Mouse (Mus musculus): ENCODE results near the gene Cntnap5b. TPM values are rescaled to one million over a fixed set of nuclear protein-coding genes. Genes with fewer than 3 reads are reported as not detected.
"Not testable (repeated sequence)": the region's sequence is repeated elsewhere in the genome, so short reads cannot be mapped to it uniquely, and the experiment has no call there.

Gene Cntnap5b
- not detected for polyA plus RNA-seq (2017; shearing (Covaris generic))

DNA sequence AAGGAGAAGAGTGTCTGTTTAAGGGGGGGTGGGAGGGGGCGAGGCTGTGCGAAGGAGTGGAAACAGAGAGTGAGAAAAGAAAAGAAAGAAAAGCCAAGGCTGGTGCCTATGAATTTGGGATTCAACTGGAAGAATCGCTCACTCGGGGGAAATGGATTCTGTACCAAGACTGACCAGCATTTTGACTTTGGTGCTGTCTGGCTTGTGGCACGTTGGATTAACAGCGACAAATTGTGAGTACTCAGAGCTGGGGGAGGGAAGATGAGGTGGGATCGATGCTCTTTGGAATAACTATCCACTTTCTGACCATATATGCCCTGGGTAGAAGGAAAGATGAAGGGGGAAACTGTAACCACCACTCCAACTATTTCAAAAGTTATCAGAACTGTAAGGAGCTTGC, at the start of gene Cntnap5b:
TSS of gene Cntnap5b (plus strand) at position 152 of the 400 bp plus-strand sequence.
- no peak for ATAC-seq

DNA sequence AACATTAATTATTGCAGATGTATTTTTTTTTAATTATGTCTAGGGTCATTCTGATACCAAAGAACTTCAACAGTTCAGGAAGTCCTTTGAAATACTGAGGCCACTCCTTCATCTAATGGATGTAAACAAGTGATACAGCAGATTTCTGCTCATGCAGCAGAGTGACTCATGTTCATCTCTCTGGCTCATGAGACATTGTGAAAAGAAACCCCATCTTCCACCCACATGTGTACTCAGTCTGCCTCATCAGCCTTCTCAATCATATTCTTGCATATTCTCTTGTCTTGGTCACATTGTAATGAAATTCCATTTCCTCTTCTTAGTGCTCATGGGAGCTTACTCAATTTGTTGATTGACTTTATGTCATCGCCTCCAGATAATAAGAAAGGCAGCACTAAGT, 12.6 kb upstream of the Cntnap5b start:
- no peak for ATAC-seq

DNA sequence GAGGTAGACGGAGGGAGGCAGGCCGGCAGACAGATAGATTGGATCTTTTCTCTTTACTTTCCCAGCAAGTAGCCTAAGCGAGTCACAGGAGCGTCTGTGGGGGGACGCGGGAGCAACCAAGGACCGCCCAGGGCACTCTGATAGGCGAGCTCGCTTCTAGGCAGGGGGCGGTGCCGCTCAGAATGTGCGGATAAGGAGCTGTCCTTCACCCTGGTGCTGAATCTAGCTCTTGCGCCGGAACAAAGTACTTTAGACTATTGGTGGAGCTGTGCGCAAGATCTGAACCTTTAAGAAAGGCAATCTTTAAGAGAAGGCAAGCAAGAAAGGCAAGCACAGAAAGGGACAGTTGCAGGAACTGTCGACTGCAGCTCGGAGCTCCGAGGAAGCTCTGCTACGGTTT, 382 bp upstream of the Cntnap5b start:
- no peak for ATAC-seq

DNA sequence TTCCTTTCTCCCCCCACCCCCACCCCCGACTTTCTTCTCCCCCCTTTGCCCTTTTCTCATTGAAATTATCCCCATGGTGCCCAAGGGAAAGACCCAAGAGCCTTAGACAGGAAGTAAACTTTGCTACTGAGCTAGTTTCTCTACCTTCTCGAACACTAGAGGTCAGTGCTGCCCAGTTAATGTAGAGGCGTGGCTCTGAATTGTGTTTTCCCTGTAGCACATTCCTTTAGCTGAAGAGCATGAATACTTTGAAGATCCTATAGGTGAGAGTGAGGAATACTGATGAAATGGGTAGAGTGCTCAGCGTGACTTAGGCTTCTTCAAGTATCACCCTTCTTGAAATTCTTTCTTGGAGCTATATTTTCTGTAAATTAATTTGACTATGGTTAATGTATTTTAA, 1.6 kb downstream of the Cntnap5b start:
- ATAC-seq: no peak

- no peak for ATAC-seq
These were observed 41.0 kb downstream of the Cntnap5b start for GRCm38 (mm10) chr1:99813334-99814110.

- no peak for ATAC-seq
These were observed 99.8 kb downstream of the Cntnap5b start for GRCm38 (mm10) chr1:99872344-99872743.

GRCm38 (mm10) chr1:99907774-99908173, 135.2 kb downstream of the Cntnap5b start:
- no peak for ATAC-seq

- no peak for ATAC-seq
These were observed 170.9 kb downstream of the Cntnap5b start for GRCm38 (mm10) chr1:99943515-99943914.

DNA sequence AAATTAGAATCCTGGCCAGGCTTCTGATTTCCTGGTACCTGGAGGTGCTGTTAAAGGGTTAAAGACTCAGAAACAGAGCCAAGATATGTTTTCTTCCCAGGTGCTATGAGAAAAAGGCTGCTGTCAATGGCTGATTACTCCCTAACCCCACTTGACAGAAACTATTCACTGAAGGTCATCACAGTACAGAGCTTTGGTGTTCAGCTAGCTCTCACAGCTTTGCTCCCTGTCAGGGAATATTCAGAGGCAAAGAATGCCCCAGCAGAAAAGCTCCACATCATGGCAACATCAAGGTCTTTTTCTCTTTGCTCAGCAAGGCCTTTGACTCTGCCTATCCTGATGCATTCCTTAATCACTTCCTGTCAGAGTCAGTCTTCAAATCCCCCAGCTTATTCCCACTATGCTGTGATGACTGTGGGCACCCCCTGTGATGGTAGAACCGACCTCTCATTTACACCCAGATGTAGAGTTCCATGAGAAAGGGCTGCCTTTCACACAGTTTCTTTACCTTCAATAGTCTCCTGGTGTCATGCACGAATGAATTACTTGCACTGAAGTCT, 186.9 kb downstream of the Cntnap5b start:
- no peak for ATAC-seq

GRCm38 (mm10) chr1:99967300-99968089, 194.9 kb downstream of the Cntnap5b start:
- ATAC-seq: no peak

- ATAC-seq: no peak
These were observed 197.9 kb downstream of the Cntnap5b start for GRCm38 (mm10) chr1:99970184-99971086.

DNA sequence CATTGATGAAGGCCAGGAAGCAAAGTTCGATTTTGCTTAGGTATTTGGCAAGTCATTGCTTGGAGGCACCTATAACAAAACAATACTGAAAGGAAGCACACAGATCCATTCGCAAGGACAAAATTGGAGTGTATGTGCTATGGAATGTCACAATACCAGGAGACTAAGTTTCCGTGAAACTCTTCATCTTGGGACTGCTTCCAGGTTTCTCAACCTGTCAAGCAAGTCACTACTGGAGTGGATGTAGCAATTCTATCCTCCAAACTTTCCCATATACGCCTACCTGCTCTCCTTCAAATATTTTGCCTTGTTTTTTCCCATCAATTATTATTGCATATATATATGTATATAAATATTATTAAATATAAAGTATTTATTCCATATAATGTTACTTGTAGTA, 228.7 kb downstream of the Cntnap5b start:
- not testable (repeated sequence) for ATAC-seq

DNA sequence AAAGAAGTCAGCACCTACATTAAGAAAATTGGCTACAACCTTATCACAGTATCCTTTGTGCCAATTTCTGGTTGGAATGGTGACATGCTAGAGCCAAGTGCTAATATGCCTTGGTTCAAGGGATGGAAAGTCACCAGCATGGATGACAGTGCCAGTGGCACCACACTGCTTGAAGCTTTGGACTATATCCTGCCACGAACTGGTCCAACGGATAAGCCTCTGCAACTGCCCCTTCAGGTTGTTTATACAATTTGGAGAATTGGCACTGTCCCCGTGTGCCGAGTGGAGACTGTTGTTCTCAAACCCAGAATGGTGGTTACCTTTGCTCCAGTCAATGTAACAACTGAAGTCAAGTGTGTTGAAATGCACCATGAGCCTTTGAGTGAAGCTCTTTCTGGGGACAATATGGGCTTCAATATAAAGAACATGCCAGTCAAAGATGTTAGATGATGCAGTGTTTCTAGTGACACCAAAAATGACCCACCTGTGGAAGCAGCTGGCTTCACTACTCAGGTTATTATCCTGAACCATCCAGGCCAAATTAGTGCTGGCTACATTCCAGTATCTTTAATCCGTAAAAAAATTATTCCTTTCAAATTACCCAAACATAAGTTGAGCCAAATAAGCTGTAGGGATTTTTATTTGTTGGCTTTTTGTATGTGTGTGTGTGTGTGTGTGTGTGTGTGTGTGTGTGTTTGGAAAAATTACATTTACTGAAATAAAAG, 233.6 kb downstream of the Cntnap5b start:
- no peak for ATAC-seq

GRCm38 (mm10) chr1:100041808-100042207, 269.2 kb downstream of the Cntnap5b start:
- no peak for ATAC-seq

DNA sequence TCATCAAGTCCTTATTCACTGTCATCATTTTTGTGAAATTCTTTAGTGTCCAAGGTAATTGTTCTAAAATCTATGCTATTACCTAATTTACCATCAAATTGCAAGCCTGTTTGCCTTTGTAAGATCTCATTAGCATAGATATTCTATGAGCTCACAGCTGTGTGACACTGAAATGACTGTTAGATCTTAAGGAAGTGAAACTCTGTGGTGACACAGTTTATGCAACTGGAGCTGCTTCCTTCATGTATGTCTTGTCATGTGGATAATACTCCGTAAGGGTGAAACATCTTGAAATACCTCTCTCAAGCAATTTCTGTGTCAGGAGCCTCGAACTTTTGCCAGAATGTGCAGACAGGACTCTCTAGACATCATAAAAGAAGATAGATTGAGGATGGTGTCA, 307.2 kb downstream of the Cntnap5b start:
- ATAC-seq: no peak

DNA sequence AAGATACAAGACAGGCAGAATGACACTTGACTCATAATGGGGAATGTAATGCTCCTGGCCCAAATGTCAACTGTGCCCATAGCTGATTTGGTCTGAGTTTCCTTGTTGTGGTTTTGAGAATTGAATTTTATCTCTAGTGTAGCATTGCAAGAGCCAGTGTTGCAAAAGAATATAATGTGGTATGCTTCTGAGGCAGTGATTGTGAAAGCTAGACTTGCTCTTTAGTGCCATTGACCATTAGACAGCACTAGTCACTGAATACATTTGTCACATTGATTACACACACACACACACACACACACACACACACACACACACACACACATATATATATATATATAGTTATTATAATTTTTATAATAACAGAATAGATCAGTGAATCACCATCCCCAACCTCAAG, 328.0 kb downstream of the Cntnap5b start:
- no peak for ATAC-seq

GRCm38 (mm10) chr1:100101017-100101416, 328.5 kb downstream of the Cntnap5b start:
- no peak for ATAC-seq

GRCm38 (mm10) chr1:100104343-100104742, 331.8 kb downstream of the Cntnap5b start:
- ATAC-seq: no peak

- ATAC-seq: no peak
These were observed 349.9 kb downstream of the Cntnap5b start for GRCm38 (mm10) chr1:100122410-100122935.

- ATAC-seq: no peak
These were observed 391.2 kb downstream of the Cntnap5b start for GRCm38 (mm10) chr1:100163588-100164357.

- ATAC-seq: no peak
These were observed 399.0 kb downstream of the Cntnap5b start for GRCm38 (mm10) chr1:100171566-100171965.

All from inflammation-experienced regulatory T-cells, adult 6 months (primary cell).